Mouse (Mus musculus) testis, adult 2 months (tissue): ENCODE measurements around the gene Cxcl2.

ENCODE experiments used
- CTCF ChIP-seq: fragments of 200-500 bp; IDR thresholded peaks from 2 replicates; pipeline ENCODE4 v1.5.1; 2012; ENCODE audit warnings: low read depth, mild to moderate bottlenecking, inconsistent platforms, low read length, moderate library complexity; ENCODE audit not compliant: control insufficient read depth, insufficient read depth, insufficient replicate concordance
- POLR2A ChIP-seq: fragments of 200-500 bp; IDR thresholded peaks from 2 replicates; pipeline ENCODE4 v1.6.1; 2012; ENCODE audit warnings: low read depth, mild to moderate bottlenecking, inconsistent platforms, low read length, moderate library complexity; ENCODE audit not compliant: control insufficient read depth

DNA sequence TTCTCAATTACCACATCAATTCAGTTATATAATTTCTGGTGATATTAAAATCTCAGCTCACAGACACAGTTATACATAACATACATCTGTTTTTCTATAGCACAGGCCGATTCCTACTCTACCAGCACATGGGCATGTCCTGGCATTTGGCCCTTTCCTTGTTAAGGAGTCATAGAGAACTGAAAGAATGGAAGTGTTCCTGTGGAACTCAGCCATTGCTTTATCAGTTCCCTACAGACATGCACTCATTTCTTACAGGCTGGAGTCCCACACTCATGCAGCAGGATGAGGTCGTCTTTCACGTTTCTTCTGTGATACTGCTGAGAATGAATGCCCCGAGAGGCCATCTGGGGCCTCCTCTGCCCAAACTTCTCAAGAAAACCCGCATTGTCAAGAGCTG is 46.2 kb upstream of the Cxcl2 start:
- TF ChIP-seq CTCF (no peak), POLR2A (no peak)
